Mouse (Mus musculus): Measurements from ENCODE around the gene Polr1a.

Polr1a gene

GRCm38 (mm10) chr6:71949721-71950120, 40.9 kb downstream of the Polr1a start:
- DNase-seq (ENCODE audit: low read depth), result no peak

- DNase-seq (ENCODE audit: low read depth), result no peak
Measured at GRCm38 (mm10) chr6:71950592-71950991, 41.7 kb downstream of the Polr1a start.

GRCm38 (mm10) chr6:71951192-71951591, 42.3 kb downstream of the Polr1a start:
- no peak for DNase-seq (ENCODE audit: low read depth)

- DNase-seq (ENCODE audit: low read depth), result no peak
Measured at GRCm38 (mm10) chr6:71962119-71962518, 53.3 kb downstream of the Polr1a start.

GRCm38 (mm10) chr6:71962706-71963105, 53.9 kb downstream of the Polr1a start:
- no peak for DNase-seq (ENCODE audit: low read depth)

- no peak for DNase-seq (ENCODE audit: low read depth)
Measured at GRCm38 (mm10) chr6:71963561-71963960, 54.7 kb downstream of the Polr1a start.

GRCm38 (mm10) chr6:71966683-71967303, 57.9 kb downstream of the Polr1a start:
- no peak for DNase-seq (ENCODE audit: low read depth)

GRCm38 (mm10) chr6:71967847-71968246, 59.0 kb downstream of the Polr1a start:
- no peak for DNase-seq (ENCODE audit: low read depth)

GRCm38 (mm10) chr6:71969459-71969858, 60.6 kb downstream of the Polr1a start:
- DNase-seq (ENCODE audit: low read depth), result no peak

GRCm38 (mm10) chr6:71970154-71970553, 61.3 kb downstream of the Polr1a start:
- DNase-seq (ENCODE audit: low read depth), result no peak

- DNase-seq (ENCODE audit: low read depth), result no peak
Measured at GRCm38 (mm10) chr6:71976592-71976991, 67.7 kb downstream of the Polr1a start.

- DNase-seq (ENCODE audit: low read depth), result no peak
Measured at GRCm38 (mm10) chr6:71980165-71980564, 71.3 kb downstream of the Polr1a start.

GRCm38 (mm10) chr6:71980587-71980986, 71.7 kb downstream of the Polr1a start:
- DNase-seq (ENCODE audit: low read depth), result no peak

GRCm38 (mm10) chr6:71981450-71981849, 72.6 kb downstream of the Polr1a start:
- DNase-seq (ENCODE audit: low read depth), result no peak

- DNase-seq (ENCODE audit: low read depth), result no peak
Measured at GRCm38 (mm10) chr6:71985984-71986383, 77.1 kb downstream of the Polr1a start.

- DNase-seq (ENCODE audit: low read depth), result no peak
Measured at GRCm38 (mm10) chr6:71987546-71988248, 78.8 kb downstream of the Polr1a start.

GRCm38 (mm10) chr6:71989647-71990351, 80.9 kb downstream of the Polr1a start:
- DNase-seq (ENCODE audit: low read depth), result peak; percentile 83

GRCm38 (mm10) chr6:71990371-71990837, 81.6 kb downstream of the Polr1a start:
- DNase-seq (ENCODE audit: low read depth), result no peak

GRCm38 (mm10) chr6:71991190-71991932, 82.5 kb downstream of the Polr1a start:
- DNase-seq (ENCODE audit: low read depth), result no peak

- no peak for DNase-seq (ENCODE audit: low read depth)
Measured at GRCm38 (mm10) chr6:71991933-71992325, 83.1 kb downstream of the Polr1a start.

- no peak for DNase-seq (ENCODE audit: low read depth)
Measured at GRCm38 (mm10) chr6:71994004-71994403, 85.2 kb downstream of the Polr1a start.

GRCm38 (mm10) chr6:71995081-71995480, 86.2 kb downstream of the Polr1a start:
- no peak for DNase-seq (ENCODE audit: low read depth)

All from fibroblast of lung, adult 2 months (primary cell).